Mouse (Mus musculus) liver, adult 2 months (tissue): ENCODE results near the gene Cpt1c.

Experiments used
- CTCF ChIP-seq: fragments of 200-500 bp; IDR thresholded peaks from 2 replicates; pipeline ENCODE4 v1.5.1; 2011; ENCODE audit warnings: low read depth, low read length, control low read depth
- POLR2A ChIP-seq: fragments of 200-500 bp; IDR thresholded peaks from 2 replicates; pipeline ENCODE4 v1.6.1; 2011; ENCODE audit warnings: low read length, control low read depth; ENCODE audit not compliant: insufficient read depth; ENCODE audit errors: extremely low read depth

DNA sequence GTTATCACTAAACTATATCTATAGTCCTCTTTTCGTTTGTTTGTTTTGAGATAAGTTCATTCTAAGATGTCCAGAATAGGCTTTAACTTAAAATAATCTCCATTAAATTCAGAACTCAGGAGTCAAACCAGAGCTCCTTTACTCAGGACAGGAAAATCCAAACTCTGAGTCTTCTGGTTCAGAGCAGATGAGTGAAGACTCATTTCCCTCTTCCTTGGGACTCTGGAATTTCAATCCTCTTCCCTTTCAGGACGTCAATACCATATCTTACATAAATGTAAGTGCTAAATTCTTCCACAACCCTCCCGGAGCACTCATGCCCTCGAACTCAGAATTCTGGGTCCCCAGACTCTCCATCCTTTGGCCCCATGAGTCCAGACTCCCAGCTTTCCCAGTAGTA lies 42.1 kb upstream of the Cpt1c start:
- TF ChIP-seq CTCF (no peak), POLR2A (no peak)
